Mouse (Mus musculus): ENCODE results near the gene Pnpo.

DNA sequence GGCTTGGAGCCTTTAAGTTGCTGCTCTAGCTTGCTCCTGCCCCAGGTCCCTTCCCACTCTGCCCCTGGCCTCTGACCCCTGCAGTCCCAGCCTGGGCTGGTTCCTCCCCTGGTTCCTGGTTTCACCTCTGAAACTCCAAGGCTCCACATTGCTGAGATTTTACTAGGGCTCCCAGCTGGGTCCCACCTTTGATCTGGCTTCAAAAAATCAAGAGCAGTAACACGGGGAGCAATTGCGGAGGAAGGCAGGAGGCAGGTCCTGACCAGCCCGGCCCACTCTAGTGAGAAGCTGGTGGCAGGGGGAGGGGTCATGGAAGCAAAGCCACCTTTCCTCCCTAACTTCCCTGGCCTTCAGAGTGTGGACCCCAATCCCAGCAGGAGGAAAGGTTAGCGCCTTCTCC, 41.1 kb upstream of the Pnpo start:
- TF ChIP-seq CTCF (conservative IDR thresholded peaks at IDR 0.05; ENCODE audit: low read length) (no peak), POU5F1 (IDR thresholded peaks at IDR 0.05; ENCODE audit: borderline replicate concordance, low read length) (no peak)

Measured in E14TG2a.4 (cell line).